Mouse (Mus musculus) cerebellum, postnatal 25 days (tissue): ENCODE data around the gene Xlr4c.
"Not testable (repeated sequence)": the region's sequence is repeated elsewhere in the genome, so short reads cannot be mapped to it uniquely, and the experiment has no call there.

Source experiments
- DNase-seq, 2 experiments: peaks; one replicate each; pipeline ENCODE4 v3.0.0; 2021; ENCODE audit warnings: mixed read lengths in 2 of 2

The Xlr4c gene

GRCm38 (mm10) chrX:73242821-73243325 lies at the start of gene Xlr4c:
Gene Xlr4c (minus strand): TSS chrX:73243130.
- not testable (repeated sequence) for DNase-seq

- DNase-seq: not testable (repeated sequence)
Observed at GRCm38 (mm10) chrX:73265270-73265669, 22.3 kb upstream of the Xlr4c start, which contains the start of gene Xlr3c. Gene Xlr3c (minus strand): TSS chrX:73265390.

- DNase-seq: not testable (repeated sequence)
Observed at GRCm38 (mm10) chrX:73262428-73262827, 19.5 kb upstream of the Xlr4c start.

- DNase-seq: no peak
Observed at GRCm38 (mm10) chrX:73229288-73229687, 13.6 kb downstream of the Xlr4c start.

- peak in 1 of 2 experiments; percentile 71 for DNase-seq
Observed at GRCm38 (mm10) chrX:73228606-73229214, 14.2 kb downstream of the Xlr4c start.

- peak; percentile 82 to 84 for DNase-seq
Observed at GRCm38 (mm10) chrX:73227914-73228605, 14.9 kb downstream of the Xlr4c start, which contains the start of gene F8a. Gene F8a (plus strand): TSS chrX:73228291.

- DNase-seq: no peak
Observed at GRCm38 (mm10) chrX:73225365-73225764, 17.6 kb downstream of the Xlr4c start.

GRCm38 (mm10) chrX:73213819-73214564 lies 28.9 kb downstream of the Xlr4c start, which contains the start of gene Xlr4b:
Gene Xlr4b (plus strand): TSS chrX:73214333.
- DNase-seq: not testable (repeated sequence)

- DNase-seq: peak in 1 of 2 experiments; percentile 29
Observed at GRCm38 (mm10) chrX:73191934-73192333, 51.0 kb downstream of the Xlr4c start, which contains the start of gene Xlr3b. Gene Xlr3b (plus strand): TSS chrX:73192207.
